Mouse (Mus musculus) heart, postnatal 25 days (tissue): ENCODE data around the gene A530016L24Rik. TPM values are rescaled to one million over a fixed set of nuclear protein-coding genes. Genes with fewer than 3 reads are reported as not detected.

Experiments used
- DNase-seq: peaks from one replicate; pipeline ENCODE4 v3.0.0; 2022; ENCODE audit warnings: low spot score
- intact Hi-C: fragments of 180-260 bp; cut with DNase I; formaldehyde crosslinking; loops from one replicate; pipeline ENCODE4 v1.15.1; 2025
- total RNA-seq, 2 experiments: library from RNA; stranded (reverse); gene quantifications; 2 replicates each; pipeline ENCODE4 v1.2.3; 2021

A530016L24Rik gene
- total RNA-seq, 2 experiments from 2014 or later, result 24.6 to 26.9 TPM

GRCm38 (mm10) chr12:112497731-112498130 lies 8.5 kb downstream of the A530016L24Rik start:
- DNase-seq, result no peak
- intact Hi-C loops, result loop anchor here (2.0 to 5.0 kb wide), 2 partner anchors 45 to 120 kb away; no protein-coding TSS in a partner anchor

- no peak for DNase-seq
- intact Hi-C loops, result loop anchor here (5.0 kb wide), 1 partner anchor 119 kb away; no protein-coding TSS in a partner anchor
These were observed 9.4 kb downstream of the A530016L24Rik start for GRCm38 (mm10) chr12:112498683-112499082.

GRCm38 (mm10) chr12:112503003-112503771 lies 13.9 kb downstream of the A530016L24Rik start:
- no peak for DNase-seq
- intact Hi-C loops, result no loop called here

- no peak for DNase-seq
- intact Hi-C loops, result no loop called here
These were observed 17.0 kb downstream of the A530016L24Rik start for GRCm38 (mm10) chr12:112506267-112506666.

GRCm38 (mm10) chr12:112507264-112507663 lies 18.0 kb downstream of the A530016L24Rik start:
- intact Hi-C loops, result no loop called here
- no peak for DNase-seq

GRCm38 (mm10) chr12:112507984-112508383 lies 18.7 kb downstream of the A530016L24Rik start:
- intact Hi-C loops, result no loop called here
- no peak for DNase-seq

- intact Hi-C loops, result no loop called here
- no peak for DNase-seq
These were observed 21.1 kb downstream of the A530016L24Rik start for GRCm38 (mm10) chr12:112510365-112510732.

GRCm38 (mm10) chr12:112510733-112511372 lies 21.6 kb downstream of the A530016L24Rik start:
- intact Hi-C loops, result no loop called here
- no peak for DNase-seq

- DNase-seq, result no peak
- intact Hi-C loops, result no loop called here
These were observed 25.6 kb downstream of the A530016L24Rik start for GRCm38 (mm10) chr12:112514897-112515296.

DNA sequence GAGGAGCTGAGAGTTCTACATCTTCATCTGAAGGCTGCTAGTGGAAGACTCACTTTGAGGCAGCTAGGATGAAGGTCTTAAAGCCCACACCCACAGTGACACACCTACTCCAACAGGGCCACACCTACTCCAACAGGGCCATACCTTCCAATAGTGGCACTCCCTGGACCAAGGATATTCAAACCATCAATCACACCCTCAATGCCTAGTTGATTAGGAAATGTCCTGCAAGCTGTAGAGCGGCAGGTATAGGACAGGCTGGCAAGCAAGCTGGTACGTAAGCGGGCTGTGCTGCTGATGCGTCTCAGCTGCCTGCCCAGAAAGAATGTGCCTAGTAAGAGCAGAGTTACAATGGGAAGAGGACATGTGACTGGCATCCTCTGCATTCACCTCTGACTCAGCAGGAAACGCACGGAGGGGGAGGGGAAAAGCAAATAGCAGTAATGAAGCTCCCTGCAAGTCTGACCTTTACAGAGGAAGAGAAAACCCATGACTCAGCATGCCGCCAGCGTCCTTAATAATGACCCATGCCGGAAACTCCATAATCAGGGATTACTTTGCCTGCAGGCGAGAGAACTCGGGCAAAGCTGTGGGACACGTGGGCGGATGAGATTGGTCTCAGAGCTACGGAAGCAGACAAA lies 27.6 kb downstream of the A530016L24Rik start, which contains the start of gene Tmem179:
TSS of gene Tmem179 (minus strand) at position 51 of the 641 bp plus-strand sequence.
- DNase-seq, result peak; percentile 35
- intact Hi-C loops, result no loop called here

DNA sequence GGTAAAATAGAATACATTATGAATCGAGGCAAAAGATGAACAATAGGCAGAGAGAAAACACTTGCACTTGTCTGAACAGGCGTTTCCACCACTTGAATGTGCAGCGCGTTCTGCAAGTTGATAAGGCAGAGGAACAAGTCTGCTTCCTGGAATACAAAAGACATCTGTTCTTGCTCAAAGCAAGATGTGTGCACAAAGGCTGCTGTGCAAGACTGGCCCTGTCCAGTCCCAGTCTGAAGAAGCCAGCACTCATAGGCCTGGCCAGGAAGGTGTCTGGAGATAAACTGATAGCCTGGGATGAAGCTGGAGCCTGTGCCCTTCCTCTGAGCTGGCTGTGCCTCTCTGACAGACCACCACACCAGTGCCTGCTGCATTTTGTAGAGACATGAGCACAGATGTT lies 28.9 kb downstream of the A530016L24Rik start:
- no peak for DNase-seq
- intact Hi-C loops, result no loop called here

- no peak for DNase-seq
- intact Hi-C loops, result no loop called here
These were observed 44.5 kb downstream of the A530016L24Rik start for GRCm38 (mm10) chr12:112533758-112534157.

DNA sequence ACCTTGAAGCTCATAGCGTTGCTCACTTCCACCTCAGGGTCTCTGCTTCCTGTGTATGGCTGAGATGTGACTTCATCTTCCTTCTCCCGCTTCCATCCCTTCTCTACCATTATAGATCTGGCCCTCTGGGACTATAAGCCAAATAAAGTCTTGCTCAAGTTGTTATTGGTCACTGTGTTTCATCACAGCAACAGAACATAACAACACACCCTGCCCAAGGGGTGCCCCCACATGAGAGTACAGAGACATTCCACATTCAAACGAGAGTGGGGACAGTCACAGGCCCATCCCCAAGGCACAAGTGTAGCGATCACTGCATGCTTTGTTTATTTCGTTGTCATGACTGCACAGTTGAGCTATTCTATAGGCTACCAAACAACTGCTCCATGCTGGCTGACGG lies 48.0 kb downstream of the A530016L24Rik start:
- intact Hi-C loops, result no loop called here
- no peak for DNase-seq

DNA sequence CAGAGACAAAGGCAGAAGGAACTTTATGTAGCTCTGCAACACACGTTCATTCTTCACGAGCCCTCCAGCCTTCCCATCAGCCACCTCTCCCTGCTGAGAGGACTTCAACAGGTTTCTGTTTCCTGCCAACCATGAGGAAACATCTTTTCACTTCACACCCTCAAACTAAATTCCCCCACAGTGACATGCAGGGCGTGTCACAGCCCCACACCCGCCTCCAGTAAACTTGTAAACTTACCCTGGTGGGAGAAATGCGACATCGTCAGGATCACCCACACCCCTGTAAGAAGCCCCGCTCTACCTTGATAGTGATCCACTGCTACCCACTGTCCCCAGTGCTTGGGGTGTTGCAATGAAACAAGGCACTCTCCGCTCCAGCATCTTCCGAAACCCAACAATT lies 49.1 kb downstream of the A530016L24Rik start:
- intact Hi-C loops, result no loop called here
- no peak for DNase-seq

DNA sequence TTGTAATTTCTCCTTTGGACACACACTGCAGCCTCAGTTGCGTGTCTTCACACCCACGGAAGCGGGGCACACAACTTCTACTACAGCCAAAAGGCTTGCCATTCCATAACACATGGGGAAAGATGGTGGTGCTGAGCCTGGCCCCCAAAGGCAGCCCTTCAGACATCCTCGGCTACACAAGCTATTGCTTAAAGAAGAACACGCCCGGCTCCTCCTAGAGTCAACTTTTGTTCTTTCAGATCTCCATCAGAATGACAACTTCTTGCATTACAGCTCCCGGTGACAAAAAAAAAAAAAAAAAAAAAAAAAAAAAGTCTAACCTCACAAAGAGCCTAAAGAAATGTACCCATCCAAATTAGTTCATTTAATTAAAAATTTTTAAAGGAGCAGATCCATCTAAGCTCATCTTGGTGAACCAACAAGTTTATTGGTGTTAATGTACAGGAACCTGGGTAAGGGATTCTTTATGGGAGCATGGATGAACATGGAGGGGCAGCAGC lies 50.3 kb downstream of the A530016L24Rik start:
- intact Hi-C loops, result no loop called here
- DNase-seq, result no peak

GRCm38 (mm10) chr12:112540321-112540720 lies 51.1 kb downstream of the A530016L24Rik start:
- no peak for DNase-seq
- intact Hi-C loops, result no loop called here

DNA sequence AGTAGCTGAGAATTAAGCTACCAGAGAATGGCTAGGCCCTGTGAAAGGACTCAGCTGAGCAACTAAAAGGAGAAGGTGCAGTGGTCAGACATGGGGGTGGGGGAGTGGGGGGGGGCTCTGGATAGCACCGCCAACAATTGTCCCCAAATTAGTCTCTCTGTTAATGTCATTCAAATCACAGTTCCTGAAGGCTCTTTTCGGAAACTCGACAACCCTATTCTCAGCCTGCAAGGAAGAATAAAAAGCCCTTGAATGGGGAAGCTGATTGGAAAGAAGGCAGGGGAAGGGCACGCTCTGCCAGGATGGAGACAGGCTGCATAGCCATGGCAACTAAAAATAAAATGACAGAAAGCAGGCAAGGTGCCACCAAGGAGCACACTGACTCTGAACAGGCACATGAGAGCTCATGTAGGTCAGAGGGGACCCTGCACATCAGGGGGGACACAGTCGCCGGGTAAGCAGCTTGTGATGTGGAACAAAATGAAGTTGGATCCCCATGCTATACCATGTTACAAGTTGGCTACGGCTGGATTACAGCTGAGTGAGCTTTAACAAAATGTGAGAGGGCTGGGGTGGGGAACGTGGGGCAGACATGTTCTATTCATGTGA lies 52.3 kb downstream of the A530016L24Rik start:
- intact Hi-C loops, result loop anchor here (2.0 kb wide), 3 partner anchors 45 to 131 kb away; no protein-coding TSS in a partner anchor
- DNase-seq, result no peak

DNA sequence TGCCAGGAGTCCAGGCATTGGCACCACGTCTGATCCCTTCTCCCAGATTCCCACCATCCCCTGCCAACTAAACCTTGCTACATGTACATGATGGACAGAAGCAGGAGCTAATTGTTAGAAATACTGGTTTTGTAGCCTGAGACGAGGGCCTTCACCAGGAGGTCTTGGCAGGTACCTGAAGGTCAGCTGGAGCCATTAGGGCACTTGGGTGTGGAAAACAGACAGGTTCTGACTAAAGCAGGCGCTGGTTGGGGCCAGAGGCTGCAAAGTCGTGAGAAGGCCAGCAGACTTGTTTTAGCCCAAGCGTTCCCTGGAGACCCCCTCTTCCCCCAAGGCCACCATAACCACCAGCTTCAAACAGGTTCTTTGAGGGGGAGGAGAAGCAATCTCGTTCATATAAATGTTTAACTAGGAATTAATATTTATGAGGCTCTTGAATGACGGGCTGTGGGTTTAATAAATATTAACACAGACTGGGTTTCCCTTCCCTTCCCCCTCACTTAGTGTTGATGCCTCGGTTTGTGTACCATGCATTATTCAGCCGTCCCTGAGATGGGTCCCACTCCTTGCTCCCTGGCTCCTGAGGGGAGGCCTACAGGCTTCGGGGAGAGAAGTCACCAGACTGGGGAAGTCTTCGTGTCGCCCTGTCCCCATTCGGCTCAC lies 53.1 kb downstream of the A530016L24Rik start:
- DNase-seq, result no peak
- intact Hi-C loops, result loop anchor here (2.0 kb wide), 3 partner anchors 46 to 132 kb away; no protein-coding TSS in a partner anchor

DNA sequence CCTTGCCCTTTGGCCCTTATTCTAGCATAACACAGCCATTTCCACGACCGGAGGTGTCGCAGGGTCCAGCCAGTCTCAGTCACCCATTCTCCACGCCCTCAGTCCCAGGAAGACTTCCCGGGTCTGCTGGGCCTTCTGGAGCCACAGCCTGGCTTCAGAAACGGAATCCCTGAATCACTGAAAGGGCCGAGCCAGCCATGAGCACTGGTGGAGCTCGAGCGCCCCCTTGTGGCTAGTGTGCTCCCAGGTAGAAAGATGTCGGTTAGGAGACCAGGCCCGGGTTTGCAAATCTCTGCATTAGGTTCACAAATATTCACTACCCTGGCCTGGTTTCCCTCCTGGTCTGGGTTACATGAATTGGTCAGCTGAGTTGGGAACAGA lies 53.7 kb downstream of the A530016L24Rik start:
- DNase-seq, result peak; percentile 58
- intact Hi-C loops, result loop anchor here (1.0 to 2.0 kb wide), 5 partner anchors 46 to 430 kb away; no protein-coding TSS in a partner anchor
